Mouse (Mus musculus) hindbrain, postnatal 0 days (tissue): ENCODE measurements around the gene Pias4. TPM values are rescaled to one million over a fixed set of nuclear protein-coding genes. Genes with fewer than 3 reads are reported as not detected.

Experiments
- ATAC-seq: fragments of 200-750 bp; cut with Nextera tagmentation; 2 replicates; pipeline ENCODE4 v1.8.0; 2017; ENCODE audit warnings: mild to moderate bottlenecking, moderate TSS enrichment, moderate library complexity
- DNase-seq: peaks from one replicate; pipeline ENCODE4 v3.0.0-alpha.2; 2015; ENCODE audit warnings: low spot score
- H3K27ac ChIP-seq: fragments of 300-500 bp; sonication (generic); 2 replicates; pipeline ENCODE4 v1.5.1; 2014; ENCODE audit warnings: mild to moderate bottlenecking
- H3K27me3 ChIP-seq: fragments of 300-500 bp; sonication (generic); 2 replicates; pipeline ENCODE4 v1.6.1; 2014; ENCODE audit warnings: low read length, mixed read lengths; ENCODE audit not compliant: insufficient read depth
- H3K36me3 ChIP-seq: fragments of 300-500 bp; sonication (generic); 2 replicates; pipeline ENCODE4 v1.6.1; 2014; ENCODE audit warnings: low read length, mixed read lengths; ENCODE audit not compliant: insufficient read depth
- H3K4me1 ChIP-seq: fragments of 300-500 bp; sonication (generic); 2 replicates; pipeline ENCODE4 v1.6.1; 2014; ENCODE audit warnings: antibody characterized with exemption, low read length, mixed read lengths; ENCODE audit not compliant: insufficient read depth
- H3K4me2 ChIP-seq: fragments of 300-500 bp; sonication (generic); 2 replicates; pipeline ENCODE4 v1.6.1; 2014; ENCODE audit warnings: low read depth, mild to moderate bottlenecking, low read length, moderate library complexity, mixed read lengths
- H3K4me3 ChIP-seq: fragments of 300-500 bp; sonication (generic); 2 replicates; pipeline ENCODE4 v1.5.1; 2014; ENCODE audit warnings: low read length
- H3K9ac ChIP-seq: fragments of 300-500 bp; sonication (generic); replicated peaks from 2 replicates; pipeline ENCODE4 v1.6.1; 2014; ENCODE audit warnings: mild to moderate bottlenecking, low read length, moderate library complexity, mixed read lengths
- H3K9me3 ChIP-seq: fragments of 300-500 bp; sonication (generic); 2 replicates; pipeline ENCODE4 v1.6.1; 2016; ENCODE audit warnings: low read length, mixed read lengths
- CTCF ChIP-seq: IDR thresholded peaks from 2 replicates; pipeline ENCODE4 v1.5.1; 2016; ENCODE audit warnings: antibody characterized with exemption, control low read depth, low read depth
- WGBS: fragments of 180-500 bp; shearing (Covaris S2); extraction: QIAGEN DNeasy Blood & Tissue Kit; methylation state at CpG from one replicate; pipeline ENCODE4 v1.1.7; 2014; 5-methylcytosine and 5-hydroxymethylcytosine counted together
- polyA plus RNA-seq: library from polyadenylated mRNA; unstranded; fragments of >200 nt; fragmentation: Nextera tagmentation; extraction: Ambion mirVana; gene quantifications from 2 replicates; pipeline ENCODE4 v1.2.1, GENCODE M21; 2015
- total RNA-seq: library from RNA; depleted of rRNA; stranded (reverse); fragments of >200 nt; gene quantifications from 2 replicates; pipeline ENCODE4 v1.2.3, GENCODE M21; 2014

Pias4 gene
- total and polyA plus RNA-seq, 2 experiments from 2014 or later, result 32.0 to 33.9 TPM

- no peak for TF ChIP-seq CTCF
- H3K27ac ChIP-seq, result peak overlapping the region; percentile 43; the same call in 1 of the 2 replicates
- no peaks in the 10 kb centered on the region for H3K27me3 ChIP-seq
- DNase-seq, result no peak
- H3K9ac ChIP-seq, result no peak overlapping the region
- no peaks in the 10 kb centered on the region for H3K36me3 ChIP-seq
- H3K9me3 ChIP-seq, result no peaks in the 10 kb centered on the region
- ATAC-seq, result 0 out of 2 replicates have a peak, but pooled peaks have one; percentile 13
- no peak overlapping the region for H3K4me2 ChIP-seq
- H3K4me3 ChIP-seq, result no peak overlapping the region
- no peaks in the 10 kb centered on the region for H3K4me1 ChIP-seq
- WGBS, result 66% methylated on average over 8 of the region's 8 CpGs
These were observed 35.4 kb upstream of the Pias4 start for GRCm38 (mm10) chr10:81202978-81203720.

GRCm38 (mm10) chr10:81201807-81202758, 34.4 kb upstream of the Pias4 start, which contains the start of gene Nmrk2:
Gene Nmrk2 (minus strand): TSS chr10:81202051.
- TF ChIP-seq CTCF, result no peak
- WGBS, result 57% methylated on average over 13 of the region's 13 CpGs
- no peaks in the 10 kb centered on the region for H3K4me1 ChIP-seq
- no peak within 1 kb of the TSS; the same call in 1 of the 2 replicates for H3K27ac ChIP-seq
- H3K9ac ChIP-seq, result no peak within 1 kb of the TSS
- no peak within 1 kb of the TSS for H3K4me3 ChIP-seq
- ATAC-seq (no peak), DNase-seq (no peak)
- H3K9me3 ChIP-seq, result no peaks in the 10 kb centered on the region
- no peaks in the 10 kb centered on the region for H3K27me3 ChIP-seq
- H3K4me2 ChIP-seq, result no peak within 1 kb of the TSS
- no peaks in the 10 kb centered on the region for H3K36me3 ChIP-seq

DNA sequence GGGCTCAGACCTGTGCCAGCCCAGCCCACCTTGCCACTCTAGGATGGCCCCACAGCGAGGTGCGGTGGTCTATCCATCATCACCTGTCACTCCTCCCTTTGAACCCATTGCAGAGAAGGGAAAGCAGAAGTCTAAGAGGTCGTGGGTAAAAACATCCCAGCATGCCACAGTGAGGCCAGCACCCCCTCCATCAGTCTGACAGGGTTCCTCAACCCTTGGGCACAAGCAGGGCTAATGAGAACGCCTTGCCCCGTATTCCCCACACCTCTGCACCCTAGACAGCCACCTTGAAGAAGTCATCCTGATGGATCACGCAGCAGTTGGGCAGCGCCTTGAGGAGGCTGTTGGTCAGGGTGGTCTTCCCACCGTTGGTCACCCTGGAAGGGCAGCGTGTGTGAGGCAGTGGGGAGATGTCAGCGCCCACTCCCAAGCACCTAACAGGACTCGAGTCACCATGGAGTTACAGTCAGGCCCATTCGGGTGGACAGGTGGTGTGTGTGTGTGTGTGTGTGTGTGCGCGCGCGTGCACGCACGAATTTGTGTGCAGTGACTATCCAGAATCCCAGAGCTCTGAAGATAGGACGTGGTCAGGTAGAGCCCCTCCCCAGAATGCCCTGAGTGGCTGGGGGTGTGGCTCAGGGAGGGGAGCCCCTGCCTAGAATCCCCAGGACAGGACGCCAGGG, 33.0 kb upstream of the Pias4 start:
- Histone ChIP-seq H3K36me3 (no peaks in the 10 kb centered on the region), H3K27ac (no peak overlapping the region), H3K4me3 (no peak overlapping the region), H3K4me1 (no peaks in the 10 kb centered on the region), H3K9me3 (no peaks in the 10 kb centered on the region), H3K4me2 (no peak overlapping the region), H3K9ac (no peak overlapping the region), H3K27me3 (peaks cover 6% of the 10 kb centered on the region; the same call in 1 of the 2 replicates)
- ATAC-seq, result no peak
- no peak for TF ChIP-seq CTCF
- WGBS, result 76% methylated on average over 20 of the region's 20 CpGs
- DNase-seq, result no peak

- no peaks in the 10 kb centered on the region for H3K36me3 ChIP-seq
- H3K4me1 ChIP-seq, result no peaks in the 10 kb centered on the region
- H3K9ac ChIP-seq, result no peak overlapping the region
- peaks cover 12% of the 10 kb centered on the region; the same call in 1 of the 2 replicates for H3K27me3 ChIP-seq
- no peak for DNase-seq
- 87% methylated on average over 13 of the region's 13 CpGs for WGBS
- H3K4me2 ChIP-seq, result no peak overlapping the region
- no peak for TF ChIP-seq CTCF
- no peak for ATAC-seq
- no peak overlapping the region for H3K27ac ChIP-seq
- no peak overlapping the region for H3K4me3 ChIP-seq
- no peaks in the 10 kb centered on the region for H3K9me3 ChIP-seq
These were observed 32.4 kb upstream of the Pias4 start for GRCm38 (mm10) chr10:81200141-81200540.

- Histone ChIP-seq H3K27me3 (peaks cover 12% of the 10 kb centered on the region; the same call in 1 of the 2 replicates), H3K36me3 (no peaks in the 10 kb centered on the region), H3K9me3 (no peaks in the 10 kb centered on the region), H3K9ac (no peak overlapping the region), H3K27ac (no peak overlapping the region), H3K4me1 (peaks cover 4% of the 10 kb centered on the region; the same call in 1 of the 2 replicates), H3K4me2 (no peak overlapping the region), H3K4me3 (no peak overlapping the region)
- 83% methylated on average over 6 of the region's 6 CpGs for WGBS
- ATAC-seq, result no peak
- DNase-seq, result no peak
- no peak for TF ChIP-seq CTCF
These were observed 31.3 kb upstream of the Pias4 start for GRCm38 (mm10) chr10:81198990-81199389.

DNA sequence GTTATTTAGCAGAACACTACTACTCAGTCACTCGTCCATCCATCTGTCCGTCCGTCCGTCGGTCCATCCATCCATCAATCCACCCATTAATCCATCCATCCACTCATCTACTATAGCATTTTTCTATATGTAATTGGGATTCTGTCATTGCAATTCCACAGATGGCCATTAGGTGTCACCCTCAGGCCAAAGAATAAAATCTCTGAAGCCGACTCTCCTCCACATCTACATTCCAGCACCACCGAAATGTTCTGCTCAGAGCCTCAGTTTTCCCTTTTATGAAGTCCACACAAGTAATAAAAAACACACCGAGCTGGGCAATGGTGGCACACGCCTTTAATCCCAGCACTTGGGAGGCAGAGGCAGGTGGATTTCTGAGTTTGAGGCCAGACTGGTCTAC, 30.5 kb upstream of the Pias4 start:
- 2% methylated on average over 9 of the region's 9 CpGs for WGBS
- no peak overlapping the region for H3K27ac ChIP-seq
- DNase-seq, result peak; percentile 84
- H3K27me3 ChIP-seq, result peaks cover 12% of the 10 kb centered on the region; the same call in 1 of the 2 replicates
- peak; percentile 87 for TF ChIP-seq CTCF
- no peaks in the 10 kb centered on the region for H3K9me3 ChIP-seq
- H3K4me2 ChIP-seq, result no peak overlapping the region
- no peak overlapping the region for H3K9ac ChIP-seq
- H3K4me1 ChIP-seq, result peaks cover 5% of the 10 kb centered on the region; the same call in 1 of the 2 replicates
- H3K36me3 ChIP-seq, result no peaks in the 10 kb centered on the region
- no peak overlapping the region for H3K4me3 ChIP-seq
- no peak for ATAC-seq
